Mouse (Mus musculus) cerebellum, adult 2 months (tissue): Measurements from ENCODE around the gene Slc22a21. TPM values are rescaled to one million over a fixed set of nuclear protein-coding genes. Genes with fewer than 3 reads are reported as not detected.

Experiments used
- DNase-seq, 2 experiments: peaks; one replicate each; pipeline ENCODE4 v3.0.0; 2021
- H3K27ac ChIP-seq: fragments of 200-500 bp; 2 replicates; pipeline ENCODE4 v1.5.1; 2012; ENCODE audit warnings: low read length, control low read depth, inconsistent platforms; ENCODE audit not compliant: insufficient read depth
- H3K27me3 ChIP-seq: fragments of 200-500 bp; 2 replicates; pipeline ENCODE4 v1.6.1; 2012; ENCODE audit warnings: inconsistent platforms, mild to moderate bottlenecking, low read length, moderate library complexity; ENCODE audit not compliant: control insufficient read depth, insufficient read depth
- H3K4me1 ChIP-seq: fragments of 200-500 bp; 2 replicates; pipeline ENCODE4 v1.6.1; 2011; ENCODE audit warnings: low read length; ENCODE audit not compliant: control insufficient read depth, insufficient read depth
- H3K4me3 ChIP-seq: fragments of 200-500 bp; replicated peaks from 2 replicates; pipeline ENCODE3; 2011; ENCODE audit warnings: mild to moderate bottlenecking, low read depth, low read length, control low read depth; ENCODE audit not compliant: insufficient read depth
- CTCF ChIP-seq: fragments of 200-500 bp; IDR thresholded peaks from 2 replicates; pipeline ENCODE4 v1.5.1; 2011; ENCODE audit warnings: low read depth, mild to moderate bottlenecking, control low read depth, low read length, moderate library complexity, borderline replicate concordance; ENCODE audit not compliant: insufficient read depth
- POLR2A ChIP-seq: fragments of 200-500 bp; IDR thresholded peaks from 2 replicates; pipeline ENCODE4 v1.6.1; 2011; ENCODE audit warnings: low read length, control low read depth, borderline replicate concordance; ENCODE audit not compliant: insufficient read depth
- WGBS: fragments of 180-500 bp; shearing (Covaris S2); methylation state at CpG from one replicate; pipeline ENCODE4 v1.1.7; 2018; 5-methylcytosine and 5-hydroxymethylcytosine counted together
- polyA plus RNA-seq: library from polyadenylated mRNA; depleted of rRNA; stranded (reverse); fragments of >200 nt; gene quantifications from 2 replicates; pipeline ENCODE4 v1.2.3, GENCODE M21; 2012; rRNA removed

Gene Slc22a21
- polyA plus RNA-seq, 1 experiment: 2.7 TPM

DNA sequence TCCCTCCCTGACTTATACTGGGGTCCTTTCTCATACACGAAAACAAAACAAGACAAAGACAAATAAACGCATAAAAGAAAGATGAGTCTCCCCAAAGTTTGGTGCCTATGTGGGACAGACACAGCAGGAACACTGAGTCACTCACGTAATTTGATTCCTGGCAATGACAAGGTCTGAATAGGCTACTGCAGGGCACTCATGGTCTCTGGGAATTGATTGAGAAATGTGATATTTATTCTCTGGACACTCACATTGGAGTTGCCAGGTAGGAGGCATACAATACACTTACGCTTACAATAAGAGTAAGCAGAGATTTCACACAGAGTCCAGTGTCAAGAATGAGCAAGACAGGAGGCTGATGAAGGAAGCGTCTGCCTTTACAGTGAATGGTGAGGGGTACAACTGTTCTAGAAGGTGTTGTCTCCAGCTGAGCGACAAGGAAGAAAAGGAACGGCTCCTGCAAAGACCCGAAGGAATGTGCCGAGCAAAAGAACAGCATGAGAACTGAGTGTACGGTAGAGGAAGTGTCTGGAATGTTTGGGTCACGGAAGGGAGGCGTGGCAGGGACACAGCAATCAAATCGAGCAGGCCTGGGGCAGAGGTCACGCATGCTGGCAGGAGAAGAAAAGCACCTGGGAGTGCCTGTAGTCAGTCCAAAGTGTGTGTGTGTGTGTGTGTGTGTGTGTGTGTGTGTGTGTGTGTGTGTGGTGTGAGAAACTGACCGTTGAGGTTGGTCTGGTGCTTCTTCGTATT is 76.2 kb downstream of the Slc22a21 start:
- 49% methylated on average over 16 of the region's 16 CpGs for WGBS
- no peak overlapping the region for H3K4me3 ChIP-seq
- H3K27me3 ChIP-seq: no peaks in the 10 kb centered on the region
- TF ChIP-seq POLR2A (no peak), CTCF (no peak)
- H3K4me1 ChIP-seq: no peaks in the 10 kb centered on the region
- DNase-seq: no peak
- H3K27ac ChIP-seq: no peak overlapping the region

DNA sequence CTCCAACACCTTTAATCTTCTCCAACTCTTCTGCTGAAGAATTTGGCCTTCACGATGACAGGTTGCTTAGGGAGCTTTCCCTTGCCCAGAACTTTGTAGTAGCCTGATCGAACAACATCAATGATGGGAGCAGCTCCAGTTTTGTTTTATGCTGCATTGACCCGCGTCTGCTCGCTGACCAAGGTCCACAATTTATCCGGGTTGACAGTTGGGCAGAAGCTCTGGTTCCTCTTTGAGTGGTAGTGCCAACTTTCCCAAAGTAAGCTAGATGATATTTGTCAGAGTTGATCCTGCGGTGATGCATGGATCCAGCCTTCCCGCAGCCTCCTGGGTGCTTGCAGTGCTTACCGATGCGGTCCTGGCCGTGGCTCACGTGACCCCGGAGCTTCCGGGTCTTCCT is 77.4 kb downstream of the Slc22a21 start:
- 20% methylated on average over 14 of the region's 14 CpGs for WGBS
- H3K27ac ChIP-seq: no peak overlapping the region
- H3K4me1 ChIP-seq: no peaks in the 10 kb centered on the region
- H3K4me3 ChIP-seq: no peak overlapping the region
- H3K27me3 ChIP-seq: no peaks in the 10 kb centered on the region
- no peak for DNase-seq
- TF ChIP-seq POLR2A (no peak), CTCF (no peak)

GRCm38 (mm10) chr11:53900991-53901390 is 79.1 kb downstream of the Slc22a21 start:
- TF ChIP-seq POLR2A (no peak), CTCF (no peak)
- WGBS: 71% methylated on average over 1 of the region's 1 CpGs
- no peak overlapping the region for H3K4me3 ChIP-seq
- no peaks in the 10 kb centered on the region for H3K4me1 ChIP-seq
- no peak overlapping the region for H3K27ac ChIP-seq
- DNase-seq: no peak
- H3K27me3 ChIP-seq: no peaks in the 10 kb centered on the region

DNA sequence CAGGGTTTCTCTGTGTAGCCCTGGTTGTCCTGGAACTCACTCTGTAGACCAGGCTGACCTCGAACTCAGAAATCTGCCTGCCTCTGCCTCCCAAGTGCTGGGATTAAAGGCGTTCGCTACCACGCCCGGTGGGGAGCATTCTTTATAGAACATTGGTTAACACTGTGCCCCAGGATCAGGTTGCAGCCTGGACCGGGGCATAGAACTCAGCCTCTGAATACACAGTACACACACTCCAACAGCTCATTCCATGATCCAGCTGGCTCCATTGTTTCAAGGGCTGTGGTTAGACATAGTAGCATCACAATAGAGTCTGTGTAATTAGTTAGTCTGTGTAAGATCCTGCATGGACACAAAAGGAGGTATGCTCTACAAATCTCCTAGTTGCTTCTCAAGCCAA is 80.2 kb downstream of the Slc22a21 start:
- Histone ChIP-seq H3K27ac (no peak overlapping the region), H3K4me3 (no peak overlapping the region), H3K27me3 (no peaks in the 10 kb centered on the region), H3K4me1 (no peaks in the 10 kb centered on the region)
- 85% methylated on average over 6 of the region's 6 CpGs for WGBS
- TF ChIP-seq POLR2A: no peak
- no peak for TF ChIP-seq CTCF
- no peak for DNase-seq

Other genes with a start within 250 kb of the Slc22a21 start
- 5.6 and 6.0 TPM in 2 replicates for gene Irf1, start 210.3 kb downstream of the Slc22a21 start, polyA plus RNA-seq
- 0.32 and 0.44 TPM in 2 replicates for gene Gm17334, start 207.1 kb downstream of the Slc22a21 start, polyA plus RNA-seq
- gene Gm12216, start 121.1 kb downstream of the Slc22a21 start, polyA plus RNA-seq: 1.2 and 1.8 TPM in 2 replicates
- 15.7 and 16.5 TPM in 2 replicates for gene Slc22a5, start 88.7 kb downstream of the Slc22a21 start, polyA plus RNA-seq
- 53.6 and 61.9 TPM in 2 replicates for gene Slc22a4, start 47.8 kb upstream of the Slc22a21 start, polyA plus RNA-seq
- gene Pdlim4, start 88.7 kb upstream of the Slc22a21 start, polyA plus RNA-seq: 16.9 and 18.6 TPM in 2 replicates
- gene P4ha2, start 119.8 kb upstream of the Slc22a21 start, polyA plus RNA-seq: 13.6 and 14.2 TPM in 2 replicates